Mouse (Mus musculus) small intestine, adult 2 months (tissue): ENCODE data around the gene Enoph1.

Source experiments
- CTCF ChIP-seq: fragments of 200-500 bp; IDR thresholded peaks from 2 replicates; pipeline ENCODE4 v1.5.1; 2012; ENCODE audit warnings: low read depth, mild to moderate bottlenecking, control low read depth, inconsistent platforms, low read length, moderate library complexity, mixed read lengths; ENCODE audit not compliant: insufficient replicate concordance, insufficient read length; ENCODE audit errors: extremely low read depth
- POLR2A ChIP-seq: fragments of 200-500 bp; IDR thresholded peaks from 2 replicates; pipeline ENCODE4 v1.6.1; 2012; ENCODE audit warnings: low read depth, mild to moderate bottlenecking, control low read depth, inconsistent platforms, low read length, moderate library complexity

GRCm38 (mm10) chr5:100049904-100050303 is 10.1 kb downstream of the Enoph1 start:
- TF ChIP-seq POLR2A, result no peak
- TF ChIP-seq CTCF, result no peak
